In the genomic region with DNA sequence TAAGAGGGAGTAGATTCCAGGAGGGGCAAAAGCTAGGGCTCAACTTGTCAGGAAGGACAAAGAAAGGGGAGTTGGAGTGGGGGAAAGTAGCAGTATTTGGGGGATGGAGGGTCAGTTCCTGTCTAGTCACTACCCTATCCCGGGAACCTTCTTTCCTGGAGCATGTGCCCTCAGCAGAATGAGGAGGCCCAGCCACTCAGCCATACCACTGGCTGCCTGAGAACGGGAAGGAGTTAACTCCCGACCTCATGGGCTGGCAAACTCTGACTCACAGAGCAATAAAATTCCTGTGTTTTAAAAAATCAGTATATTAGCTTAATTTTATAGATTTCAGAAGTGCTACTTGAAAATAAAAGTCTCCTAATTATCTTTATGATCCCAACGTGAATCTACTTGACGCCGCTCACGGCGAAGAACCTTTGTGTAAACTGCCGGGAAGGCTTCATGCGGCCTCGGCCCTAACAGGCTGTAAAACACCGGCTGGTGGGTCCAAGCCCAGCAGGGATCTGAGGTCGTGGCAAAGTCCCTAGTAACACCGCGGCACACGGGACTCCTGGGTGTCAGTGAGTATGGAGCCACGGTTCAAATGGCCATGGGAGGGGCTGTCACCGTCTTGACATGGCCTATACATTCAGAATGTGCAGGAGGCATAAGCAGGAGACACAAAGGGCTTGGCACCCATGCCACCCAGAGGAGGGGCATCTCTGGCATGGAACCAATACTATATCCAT, we compare ENCODE assay signal across 21 mouse cellular contexts.
DNase-seq lines count a peak whose midpoint lies in the region; ATAC-seq and TF ChIP-seq lines count a peak whose summit lies in the region.
"Had no signal": no experiment of that assay in that cellular context is flagged by ENCODE, and none has a peak within 500 bp of the region (broad histone marks: within the 10 kb centered on the region; RNA-seq: fewer than 3 reads in every experiment).

No protein-coding gene starts in this region.

- peaks cover 12% of the 10 kb centered on the region for H3K27me3 ChIP-seq in heart, embryonic 10.5 days (ENCODE audit: insufficient read depth, poor library complexity, severe bottlenecking)
- H3K27me3 ChIP-seq in heart, adult 2 months (ENCODE audit: control insufficient read depth, insufficient read depth, low read length) = no peaks in the 10 kb centered on the region
- H3K27me3 ChIP-seq in neural tube, embryonic 14.5 days (ENCODE audit: control insufficient read depth, insufficient read depth, low read length) = no peaks in the 10 kb centered on the region
- peaks cover 11% of the 10 kb centered on the region for H3K27me3 ChIP-seq in limb, embryonic 12.5 days
- H3K27me3 ChIP-seq: embryonic facial prominence, embryonic 12.5 days; heart, embryonic 15.5 days had no signal

- H3K4me2 ChIP-seq in neural tube, embryonic 14.5 days (ENCODE audit: low read depth, low read length) = no peak overlapping the region
- H3K4me2 ChIP-seq in limb, embryonic 12.5 days = no peak overlapping the region
- H3K4me2 ChIP-seq: embryonic facial prominence, embryonic 12.5 days; forebrain, embryonic 15.5 days; heart, embryonic 11.5 days; heart, embryonic 15.5 days had no signal

- DNase-seq in heart, embryonic 10.5 days (ENCODE audit: low spot score) = no peak
- DNase-seq in heart, adult 2 months = no peak
- DNase-seq in neural tube, embryonic 10.5 days (ENCODE audit: extremely low spot score, low spot score) = no peak
- no peak for DNase-seq in retina, postnatal 1 day
- no peak for DNase-seq in thymus, postnatal 14 days
- DNase-seq: adrenal gland, postnatal 10 days; B cell, adult 2 months; cerebellum, adult 9-10 months; cerebellum, postnatal 25 days; gastrocnemius, postnatal 36 days; heart, adult 11 months; heart, postnatal 14 days had no signal

- no peak for TF ChIP-seq CTCF in heart, adult 2 months (IDR thresholded peaks at IDR 0.05)

- intact Hi-C loops in heart, adult 2 months (cut with DNase I) = no loop called here

- 0 out of 2 replicates have a peak overlapping the region, but pooled peaks have one; percentile 4 for H3K27ac ChIP-seq in heart, embryonic 10.5 days
- no peak overlapping the region for H3K27ac ChIP-seq in heart, adult 2 months
- H3K27ac ChIP-seq in neural tube, embryonic 14.5 days (ENCODE audit: low read depth, low read length) = no peak overlapping the region
- H3K27ac ChIP-seq in limb, embryonic 12.5 days = peak overlapping the region; percentile 53; the same call in 1 of the 2 replicates
- H3K27ac ChIP-seq: embryonic facial prominence, embryonic 12.5 days; forebrain, embryonic 15.5 days; heart, embryonic 15.5 days had no signal

- H3K9me3 ChIP-seq in heart, embryonic 10.5 days = no peaks in the 10 kb centered on the region
- H3K9me3 ChIP-seq in neural tube, embryonic 14.5 days (ENCODE audit: control insufficient read depth, low read length) = no peaks in the 10 kb centered on the region
- no peaks in the 10 kb centered on the region for H3K9me3 ChIP-seq in limb, embryonic 12.5 days
- H3K9me3 ChIP-seq: embryonic facial prominence, embryonic 12.5 days; forebrain, embryonic 15.5 days; G1E; heart, embryonic 15.5 days had no signal

- no peak for TF ChIP-seq POLR2A in heart, adult 2 months (IDR thresholded peaks at IDR 0.05; ENCODE audit: insufficient read depth, low read depth, low read length)

- H3K4me3 ChIP-seq in heart, embryonic 10.5 days = no peak overlapping the region
- no peak overlapping the region for H3K4me3 ChIP-seq in heart, adult 2 months
- no peak overlapping the region for H3K4me3 ChIP-seq in neural tube, embryonic 14.5 days (ENCODE audit: low read depth, low read length)
- H3K4me3 ChIP-seq in limb, embryonic 12.5 days (replicated peaks) = no peak overlapping the region
- H3K4me3 ChIP-seq: embryonic facial prominence, embryonic 12.5 days; forebrain, embryonic 15.5 days; heart, embryonic 15.5 days had no signal

- no peak for TF ChIP-seq EP300 in heart, adult 2 months (IDR thresholded peaks at IDR 0.05; ENCODE audit: insufficient read depth, low read depth, low read length)

- no peaks in the 10 kb centered on the region for H3K79me2 ChIP-seq in heart, adult 2 months (replicated peaks; ENCODE audit: control insufficient read depth, insufficient read depth, low read length)

- peak; percentile 49; the same call in 1 of the 2 replicates for ATAC-seq in neural tube, embryonic 14.5 days (ENCODE audit: low read depth)
- peak; percentile 39; the same call in 1 of the 2 replicates for ATAC-seq in limb, embryonic 12.5 days (ENCODE audit: insufficient number of reproducible peaks, insufficient read depth, low FRiP score, low TSS enrichment, low read depth)
- ATAC-seq in megakaryocyte progenitor cell, adult 5-6 weeks (replicated peaks; ENCODE audit: poor library complexity) = no peak
- ATAC-seq: CD4-positive, CD25-positive, alpha-beta regulatory T cell, adult 4 months; forebrain, embryonic 15.5 days had no signal

- peaks cover 13% of the 10 kb centered on the region for H3K4me1 ChIP-seq in heart, embryonic 10.5 days
- H3K4me1 ChIP-seq in heart, adult 2 months (ENCODE audit: control insufficient read depth, insufficient read depth, low read length) = no peaks in the 10 kb centered on the region
- H3K4me1 ChIP-seq in neural tube, embryonic 14.5 days (ENCODE audit: control insufficient read depth, insufficient read depth, low read length) = no peaks in the 10 kb centered on the region
- H3K4me1 ChIP-seq in limb, embryonic 12.5 days (replicated peaks) = peaks cover 49% of the 10 kb centered on the region
- H3K4me1 ChIP-seq: forebrain, embryonic 15.5 days had no signal

- H3K36me3 ChIP-seq in heart, embryonic 10.5 days = no peaks in the 10 kb centered on the region
- H3K36me3 ChIP-seq in heart, adult 2 months (ENCODE audit: control insufficient read depth, insufficient read depth, low read length) = no peaks in the 10 kb centered on the region
- H3K36me3 ChIP-seq in neural tube, embryonic 14.5 days (ENCODE audit: control insufficient read depth, insufficient read depth, low read length) = no peaks in the 10 kb centered on the region
- no peaks in the 10 kb centered on the region for H3K36me3 ChIP-seq in limb, embryonic 12.5 days
- H3K36me3 ChIP-seq: embryonic facial prominence, embryonic 12.5 days; forebrain, embryonic 15.5 days; G1E; heart, embryonic 15.5 days had no signal

- 85% methylated on average over 18 of the region's 18 CpGs for WGBS in heart, embryonic 10.5 days
- WGBS in heart, adult 2 months = 88% methylated on average over 18 of the region's 18 CpGs
- 35% methylated on average over 18 of the region's 18 CpGs for WGBS in neural tube, embryonic 14.5 days
- 31% methylated on average over 18 of the region's 18 CpGs for WGBS in limb, embryonic 12.5 days

- H3K9ac ChIP-seq in heart, adult 2 months (ENCODE audit: low read depth, low read length) = no peak overlapping the region
- no peak overlapping the region for H3K9ac ChIP-seq in neural tube, embryonic 14.5 days (replicated peaks; ENCODE audit: low read depth, low read length)
- no peak overlapping the region for H3K9ac ChIP-seq in limb, embryonic 12.5 days (replicated peaks)
- H3K9ac ChIP-seq: embryonic facial prominence, embryonic 12.5 days; forebrain, embryonic 15.5 days; heart, embryonic 15.5 days had no signal

Comparison
In these comparisons a context has a peak if more than half of its experiments do, and no peak if none do; other contexts are left out.
1. H3K27ac ChIP-seq: peak in heart, embryonic 10.5 days (single experiment) and limb, embryonic 12.5 days (single experiment); none in heart, adult 2 months (single experiment) and neural tube, embryonic 14.5 days (single experiment).